Mouse (Mus musculus): ENCODE results near the gene Wfikkn1. TPM values are rescaled to one million over a fixed set of nuclear protein-coding genes. Genes with fewer than 3 reads are reported as not detected.
A peak's percentile ranks its signal among the peaks of the same experiment; 100 is the strongest.

The Wfikkn1 gene
- 0.49 and 0.56 TPM in 2 replicates for polyA plus RNA-seq (2015; fragmentation: Nextera tagmentation; extraction: Ambion mirVana)

DNA sequence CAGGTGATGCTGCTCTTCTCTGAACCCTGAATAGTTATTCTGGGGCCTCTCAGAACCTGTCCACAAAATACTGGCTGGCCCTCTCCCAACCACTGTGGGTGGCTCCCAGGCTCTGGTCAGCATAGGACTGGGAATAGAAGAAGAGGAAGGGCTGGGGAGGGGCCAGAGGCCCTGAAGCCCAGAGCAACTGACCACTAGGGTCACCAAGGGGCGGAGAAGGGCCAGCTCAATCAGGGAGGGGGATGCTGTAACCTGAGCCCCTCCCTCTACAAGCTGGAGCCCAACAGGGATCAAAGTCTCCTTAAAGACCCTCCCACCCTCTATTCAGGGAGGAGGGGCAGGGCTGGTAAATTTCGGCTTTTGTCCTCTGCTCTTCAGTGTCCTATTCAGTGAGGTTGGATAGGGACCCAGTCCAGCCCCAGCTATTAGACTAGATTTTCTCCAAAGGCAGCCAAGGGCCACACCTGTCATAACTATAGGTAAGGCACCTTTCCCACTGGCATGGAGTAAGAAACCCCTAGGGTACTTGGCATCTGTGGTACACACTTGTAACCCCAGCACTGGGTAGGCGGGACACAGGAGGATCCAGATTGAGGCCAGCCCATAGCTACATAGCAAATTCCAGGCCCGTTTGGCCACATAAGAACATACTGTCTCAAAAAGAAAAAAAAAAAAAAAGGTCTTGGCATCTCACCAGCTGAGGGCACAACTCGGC is at the start of gene Wfikkn1:
TSS of gene Wfikkn1 (minus strand) at position 663 of the 715 bp plus-strand sequence.
- no peaks in the 10 kb centered on the region for H3K9me3 ChIP-seq (replicated peaks)
- H3K9ac ChIP-seq: 0 out of 2 replicates have a peak within 1 kb of the TSS, but pooled peaks have one; percentile 9
- H3K4me2 ChIP-seq: no peak within 1 kb of the TSS
- ATAC-seq (replicated peaks; ENCODE audit: low FRiP score): 0 out of 2 replicates have a peak, but pooled peaks have one; percentile 4
- H3K27me3 ChIP-seq: no peaks in the 10 kb centered on the region
- 36% methylated on average over 5 of the region's 5 CpGs for WGBS
- H3K36me3 ChIP-seq: peaks cover 55% of the 10 kb centered on the region
- no peak within 1 kb of the TSS for H3K4me3 ChIP-seq (replicated peaks)
- peak within 1 kb of the TSS; percentile 56 for H3K27ac ChIP-seq
- peaks cover 41% of the 10 kb centered on the region for H3K4me1 ChIP-seq

DNA sequence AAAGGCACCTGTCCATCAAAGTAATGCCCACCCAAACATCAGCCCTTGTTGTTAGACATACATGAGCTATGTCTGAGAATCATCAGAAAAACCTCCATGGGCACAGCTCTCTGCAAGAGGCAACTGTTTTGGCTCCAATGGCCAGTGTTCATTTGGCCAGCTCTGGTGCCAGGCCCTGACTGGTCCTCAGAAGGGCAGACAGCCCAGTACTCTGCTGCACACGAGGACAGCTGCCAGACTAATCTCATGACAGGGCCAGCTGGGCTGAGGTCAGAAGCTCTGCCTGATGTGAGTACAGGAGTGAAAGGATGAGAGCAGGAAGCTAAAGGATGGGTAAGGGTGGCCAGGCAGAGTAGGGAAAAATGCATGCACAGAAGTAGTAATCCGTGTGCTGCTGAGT is 44.7 kb upstream of the Wfikkn1 start:
- WGBS: 83% methylated on average over 2 of the region's 2 CpGs
- peaks cover 51% of the 10 kb centered on the region for H3K36me3 ChIP-seq
- H3K9ac ChIP-seq: no peak overlapping the region
- H3K4me1 ChIP-seq: peaks cover 8% of the 10 kb centered on the region
- no peak overlapping the region for H3K4me3 ChIP-seq (replicated peaks)
- H3K27me3 ChIP-seq: no peaks in the 10 kb centered on the region
- H3K9me3 ChIP-seq (replicated peaks): no peaks in the 10 kb centered on the region
- ATAC-seq (replicated peaks; ENCODE audit: low FRiP score): no peak
- no peak overlapping the region for H3K4me2 ChIP-seq
- H3K27ac ChIP-seq: no peak overlapping the region

DNA sequence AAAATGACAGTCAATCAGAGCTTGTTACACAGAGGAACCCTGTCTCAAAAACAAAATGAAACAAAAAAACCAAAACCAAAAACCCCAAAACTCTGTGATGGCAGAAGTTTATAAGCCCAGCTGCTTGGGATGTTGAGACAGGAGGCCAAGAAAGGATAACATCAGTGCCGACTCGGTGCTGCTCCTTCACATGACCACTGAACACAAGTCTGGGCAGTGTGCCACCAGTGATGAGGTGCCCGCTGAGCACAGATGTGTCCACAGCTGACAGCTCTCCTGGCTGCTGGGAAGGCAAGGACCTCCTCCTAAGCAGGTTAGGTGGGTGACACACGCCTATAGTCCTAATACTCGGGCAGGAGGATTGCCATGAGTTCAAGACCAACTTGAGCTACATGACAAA is 41.5 kb upstream of the Wfikkn1 start:
- Histone ChIP-seq H3K4me2 (no peak overlapping the region), H3K9me3 (replicated peaks) (no peaks in the 10 kb centered on the region), H3K4me3 (replicated peaks) (no peak overlapping the region), H3K9ac (no peak overlapping the region), H3K27ac (no peak overlapping the region), H3K27me3 (no peaks in the 10 kb centered on the region), H3K36me3 (peaks cover 22% of the 10 kb centered on the region), H3K4me1 (peaks cover 23% of the 10 kb centered on the region)
- 80% methylated on average over 5 of the region's 5 CpGs for WGBS
- no peak for ATAC-seq (replicated peaks; ENCODE audit: low FRiP score)

DNA sequence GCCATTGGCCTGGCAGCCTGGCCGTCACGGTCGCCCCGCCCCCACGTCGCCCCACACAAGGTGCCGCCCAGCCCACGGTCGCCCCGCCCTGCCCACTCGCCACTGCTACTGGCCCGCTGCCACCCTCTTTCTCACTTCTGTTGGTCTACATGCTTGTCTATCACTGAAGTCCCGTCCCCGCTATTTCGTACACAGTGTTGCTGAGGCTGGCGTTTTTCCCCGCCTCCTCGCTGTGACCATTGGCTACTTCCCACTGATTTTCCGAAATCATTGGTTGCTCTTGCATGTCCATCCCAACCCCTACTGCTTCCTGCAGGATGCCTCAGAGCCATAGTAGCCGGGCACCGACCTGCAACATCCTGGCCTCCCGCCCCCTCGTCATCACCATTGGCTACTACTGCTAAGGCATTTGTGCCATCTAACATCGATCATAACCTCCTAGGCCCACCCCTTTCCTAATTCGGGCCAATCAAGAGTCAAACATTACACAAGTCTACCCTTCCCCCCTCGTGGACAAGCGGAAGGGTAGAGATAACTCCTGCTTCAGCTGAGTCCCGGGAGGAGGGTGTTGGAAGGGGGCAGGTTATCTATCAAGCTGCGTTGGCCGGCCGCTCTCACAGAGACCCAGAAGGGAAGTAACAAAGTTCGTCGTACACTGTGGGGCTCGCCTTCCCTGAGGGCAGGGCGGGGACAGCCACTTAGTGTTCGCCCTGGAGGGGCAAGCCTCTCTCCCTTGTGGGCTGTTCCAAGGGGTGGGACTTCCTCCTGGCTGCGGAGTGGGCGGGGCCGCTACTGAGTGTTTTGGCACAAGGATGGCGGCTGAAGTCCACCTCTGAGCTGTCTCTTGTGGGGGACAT is 39.4 kb upstream of the Wfikkn1 start:
- H3K4me3 ChIP-seq (replicated peaks): peak overlapping the region; percentile 99
- H3K4me1 ChIP-seq: peaks cover 26% of the 10 kb centered on the region
- peak overlapping the region; percentile 71 for H3K9ac ChIP-seq
- under 1% methylated on average over 40 of the region's 40 CpGs for WGBS
- peak overlapping the region; percentile 90 for H3K4me2 ChIP-seq
- no peaks in the 10 kb centered on the region for H3K27me3 ChIP-seq
- peak overlapping the region; percentile 98 for H3K27ac ChIP-seq
- H3K36me3 ChIP-seq: peaks cover under 1% of the 10 kb centered on the region
- ATAC-seq (replicated peaks; ENCODE audit: low FRiP score): peak; percentile 98
- H3K9me3 ChIP-seq (replicated peaks): no peaks in the 10 kb centered on the region

DNA sequence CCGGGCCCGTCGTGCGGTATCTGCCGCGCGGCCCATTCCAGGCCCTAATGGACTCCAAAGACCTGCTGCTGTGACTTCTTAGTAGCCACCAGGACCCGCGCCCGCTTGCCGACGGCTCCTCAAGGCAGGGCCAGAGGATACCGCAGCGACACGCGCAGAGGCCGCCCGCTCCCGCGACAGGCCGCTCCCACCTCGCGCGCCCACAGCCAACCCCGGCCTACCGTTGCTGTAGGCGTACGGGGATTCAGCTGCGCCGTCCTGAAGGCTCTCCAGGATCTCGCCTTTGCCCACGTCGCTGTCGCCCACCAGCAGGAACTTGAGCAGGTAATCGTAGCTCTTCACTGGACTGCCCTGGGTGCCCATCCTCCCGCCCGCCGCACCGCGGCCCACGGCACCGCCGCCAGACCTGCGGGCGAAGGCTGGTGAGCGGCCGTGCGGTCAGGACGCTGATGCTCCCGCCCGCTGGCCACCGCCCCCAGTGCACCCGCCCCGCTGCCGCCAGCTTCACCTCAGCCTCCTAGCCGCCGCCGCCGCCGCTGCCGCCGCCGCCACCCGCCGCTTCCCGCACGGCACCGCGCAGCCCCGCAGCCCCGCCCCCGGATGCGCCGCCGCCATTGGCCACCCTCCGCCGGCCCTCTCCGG is 38.6 kb upstream of the Wfikkn1 start, which contains the start of gene Rab40c:
TSS of gene Rab40c (minus strand) at position 584 of the 642 bp plus-strand sequence.
- peak; percentile 1; the same call in 1 of the 2 replicates for ATAC-seq (replicated peaks; ENCODE audit: low FRiP score)
- peak within 1 kb of the TSS; percentile 98 for H3K27ac ChIP-seq
- WGBS: under 1% methylated on average over 52 of the region's 78 CpGs

DNA sequence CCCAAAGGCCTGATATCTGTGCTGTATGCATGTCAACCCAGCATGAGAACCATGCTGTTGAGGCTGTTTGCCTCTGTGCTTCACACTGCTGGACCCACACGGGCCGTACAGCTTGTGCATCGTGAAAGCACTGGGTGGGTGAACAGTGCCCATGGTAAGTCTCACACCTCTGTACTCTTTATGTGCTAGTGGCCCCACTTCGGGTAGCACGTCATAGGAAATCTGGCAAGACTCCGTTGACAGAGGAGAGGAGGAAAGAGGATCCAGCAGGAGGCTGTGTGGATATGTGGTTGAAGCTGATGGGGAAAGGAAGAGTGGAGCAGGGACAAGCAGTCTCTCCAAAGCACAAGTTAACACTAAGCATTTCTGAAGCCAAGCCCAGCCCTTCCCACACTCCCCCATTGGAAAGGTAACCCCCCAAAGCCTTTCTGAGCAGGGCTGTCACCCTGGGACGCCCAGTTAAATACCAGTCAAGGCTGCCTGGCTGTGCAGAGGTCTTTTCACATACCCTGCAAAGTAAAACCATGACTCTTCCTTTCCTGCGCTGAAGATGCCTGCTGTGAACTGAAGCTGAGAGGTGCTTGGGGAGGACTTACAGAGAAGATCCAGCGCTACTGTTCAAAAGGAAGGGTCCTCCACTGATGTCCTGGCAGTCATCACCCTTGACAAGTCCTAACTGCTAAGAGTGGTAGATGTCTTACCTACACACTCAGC is 37.5 kb upstream of the Wfikkn1 start:
- ATAC-seq (replicated peaks; ENCODE audit: low FRiP score): no peak
- 79% methylated on average over 9 of the region's 9 CpGs for WGBS
- Histone ChIP-seq H3K27ac (no peak overlapping the region), H3K4me2 (peak overlapping the region; percentile 86), H3K27me3 (no peaks in the 10 kb centered on the region), H3K9me3 (replicated peaks) (no peaks in the 10 kb centered on the region), H3K4me3 (replicated peaks) (peak overlapping the region; percentile 99), H3K36me3 (no peaks in the 10 kb centered on the region), H3K4me1 (peaks cover 41% of the 10 kb centered on the region), H3K9ac (peak overlapping the region; percentile 93)

More for the DNA sequence above, 38.6 kb upstream of the Wfikkn1 start, which contains the start of gene Rab40c:
- peak within 1 kb of the TSS; percentile 93 for H3K9ac ChIP-seq
- H3K4me1 ChIP-seq: peaks cover 30% of the 10 kb centered on the region
- peak within 1 kb of the TSS; percentile 90 for H3K4me2 ChIP-seq
- H3K36me3 ChIP-seq: no peaks in the 10 kb centered on the region; the same call in 1 of the 2 replicates
- H3K4me3 ChIP-seq (replicated peaks): peak within 1 kb of the TSS; percentile 99
- H3K9me3 ChIP-seq (replicated peaks): no peaks in the 10 kb centered on the region
- no peaks in the 10 kb centered on the region for H3K27me3 ChIP-seq

DNA sequence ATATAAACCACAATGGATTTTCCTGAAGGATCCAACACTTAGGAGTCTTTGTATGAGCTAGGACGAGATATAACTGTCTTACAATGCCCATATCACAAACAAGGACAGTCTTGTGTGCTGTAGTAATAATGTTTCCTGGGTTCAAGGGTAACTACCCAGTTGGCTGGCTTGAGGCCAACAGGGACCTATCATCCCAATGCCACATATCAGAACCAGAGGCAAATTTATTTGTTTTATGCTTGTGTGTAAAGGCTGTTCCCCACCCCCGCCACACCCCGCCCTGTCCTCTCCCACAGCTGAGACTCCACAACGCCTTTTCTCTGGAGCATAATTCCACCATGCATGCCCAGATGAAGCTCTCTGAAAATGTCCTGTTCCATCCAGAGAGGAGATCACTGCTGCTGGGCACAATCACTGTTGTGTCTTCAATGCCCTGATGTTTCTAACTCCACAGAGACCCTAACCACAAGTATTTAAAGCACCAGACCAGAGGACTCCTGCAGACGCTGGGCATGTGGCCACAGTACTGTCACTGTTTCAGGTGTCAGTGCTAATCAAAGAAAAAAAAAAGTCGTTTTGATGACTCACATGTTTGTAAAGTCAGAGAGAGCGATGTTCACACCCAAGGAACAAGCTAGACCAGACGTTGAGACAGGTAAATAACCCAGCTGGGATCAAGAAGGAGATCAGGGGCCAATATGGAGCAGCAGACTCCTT is 36.4 kb upstream of the Wfikkn1 start:
- no peaks in the 10 kb centered on the region for H3K36me3 ChIP-seq
- ATAC-seq (replicated peaks; ENCODE audit: low FRiP score): no peak
- no peak overlapping the region for H3K9ac ChIP-seq
- no peak overlapping the region for H3K4me3 ChIP-seq (replicated peaks)
- WGBS: 85% methylated on average over 8 of the region's 8 CpGs
- H3K27me3 ChIP-seq: no peaks in the 10 kb centered on the region
- H3K4me1 ChIP-seq: peaks cover 41% of the 10 kb centered on the region
- no peak overlapping the region for H3K4me2 ChIP-seq
- no peaks in the 10 kb centered on the region for H3K9me3 ChIP-seq (replicated peaks)
- no peak overlapping the region for H3K27ac ChIP-seq

DNA sequence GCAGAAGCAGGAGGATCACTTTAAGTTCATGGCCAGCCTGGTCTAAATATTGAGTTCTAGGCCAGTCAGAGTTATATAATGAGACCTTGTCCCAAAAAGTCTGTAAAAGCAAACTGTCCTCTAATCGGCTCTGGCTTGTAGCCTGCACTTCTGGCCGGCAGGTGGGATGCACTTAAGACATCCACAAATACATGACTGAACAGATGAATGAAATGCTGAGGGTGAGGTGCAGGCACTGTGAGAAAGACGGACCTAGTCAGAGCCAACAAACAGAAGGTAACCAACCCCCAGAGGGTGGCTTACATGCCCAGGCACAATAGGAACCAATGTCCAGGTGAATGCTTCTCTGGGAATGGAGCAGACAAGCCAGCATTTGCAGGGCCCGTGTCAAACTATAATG is 33.6 kb upstream of the Wfikkn1 start:
- Histone ChIP-seq H3K4me2 (no peak overlapping the region), H3K36me3 (no peaks in the 10 kb centered on the region), H3K4me3 (replicated peaks) (no peak overlapping the region), H3K9me3 (replicated peaks) (no peaks in the 10 kb centered on the region), H3K27ac (peak overlapping the region; percentile 46; the same call in 1 of the 2 replicates), H3K27me3 (no peaks in the 10 kb centered on the region), H3K4me1 (peaks cover 33% of the 10 kb centered on the region), H3K9ac (no peak overlapping the region)
- no peak for ATAC-seq (replicated peaks; ENCODE audit: low FRiP score)
- 81% methylated on average over 4 of the region's 4 CpGs for WGBS

DNA sequence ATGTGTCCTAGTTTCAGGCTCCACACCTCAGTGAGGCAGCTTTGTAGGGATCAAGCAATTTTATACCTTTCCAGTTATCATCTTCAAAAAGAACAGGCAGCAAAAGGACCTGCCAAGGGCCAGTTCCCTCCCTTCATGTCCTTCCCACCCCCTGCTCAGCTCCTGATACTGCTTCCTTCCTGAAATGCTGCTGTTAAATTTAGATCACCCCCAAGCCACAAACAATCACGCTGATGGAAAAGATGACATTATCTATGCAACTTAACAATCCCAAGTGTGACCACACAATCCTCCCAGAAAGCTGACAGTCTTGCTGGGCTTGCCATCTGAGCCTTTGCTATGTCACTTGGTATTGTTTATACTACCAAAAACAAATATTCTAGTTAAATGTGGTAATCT is 33.2 kb upstream of the Wfikkn1 start:
- no peak for ATAC-seq (replicated peaks; ENCODE audit: low FRiP score)
- Histone ChIP-seq H3K4me2 (no peak overlapping the region), H3K9ac (no peak overlapping the region), H3K9me3 (replicated peaks) (no peaks in the 10 kb centered on the region), H3K27ac (peak overlapping the region; percentile 46; the same call in 1 of the 2 replicates), H3K4me3 (replicated peaks) (no peak overlapping the region), H3K36me3 (no peaks in the 10 kb centered on the region), H3K4me1 (peaks cover 31% of the 10 kb centered on the region), H3K27me3 (no peaks in the 10 kb centered on the region)
- WGBS: 84% methylated on average over 1 of the region's 1 CpGs

DNA sequence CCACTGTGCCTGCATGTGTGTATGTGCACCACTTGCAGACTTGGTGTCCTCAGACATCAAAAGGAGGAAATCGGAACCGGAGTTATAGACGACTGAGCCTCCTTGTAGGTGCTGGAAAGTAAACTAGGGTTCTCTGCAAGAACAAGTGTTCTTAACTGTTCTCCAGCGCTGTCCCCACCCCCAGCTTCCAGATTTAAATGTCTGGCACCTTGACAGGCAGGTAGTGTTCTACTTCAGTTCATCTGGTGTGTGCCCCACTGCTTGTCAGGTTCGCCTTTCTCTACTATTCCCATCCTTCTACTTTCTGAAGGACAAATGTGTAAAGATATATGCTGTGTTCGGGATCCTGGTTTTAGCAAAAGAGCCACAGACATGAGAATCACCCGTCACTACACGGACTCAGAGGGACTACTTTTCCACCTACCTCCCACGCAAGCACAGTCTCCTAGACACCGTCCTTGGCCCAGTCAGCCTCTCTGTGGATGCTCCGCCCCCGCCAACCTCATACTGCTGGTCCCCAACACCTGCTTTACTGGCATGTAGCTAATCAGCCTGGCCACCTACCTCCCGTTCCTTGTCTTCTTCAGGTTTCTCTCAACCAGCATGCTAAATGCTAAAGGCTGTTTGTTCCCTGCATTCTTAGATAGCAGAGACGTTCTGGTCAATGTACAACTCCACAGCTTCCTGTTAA is 32.7 kb upstream of the Wfikkn1 start:
- no peaks in the 10 kb centered on the region for H3K36me3 ChIP-seq
- H3K9ac ChIP-seq: no peak overlapping the region
- no peak for ATAC-seq (replicated peaks; ENCODE audit: low FRiP score)
- peaks cover 26% of the 10 kb centered on the region for H3K4me1 ChIP-seq
- H3K27ac ChIP-seq: no peak overlapping the region
- H3K4me2 ChIP-seq: no peak overlapping the region
- no peaks in the 10 kb centered on the region for H3K27me3 ChIP-seq
- H3K9me3 ChIP-seq (replicated peaks): no peaks in the 10 kb centered on the region
- WGBS: 82% methylated on average over 14 of the region's 14 CpGs
- no peak overlapping the region for H3K4me3 ChIP-seq (replicated peaks)
